Mouse (Mus musculus) heart, adult 2 months (tissue): Measurements from ENCODE around the gene Nceh1.
A peak's percentile ranks its signal among the peaks of the same experiment; 100 is the strongest.

Source experiments
- CTCF ChIP-seq: fragments of 200-600 bp; IDR thresholded peaks from 2 replicates; pipeline ENCODE4 v1.8.1; 2022; ENCODE audit warnings: antibody characterized with exemption, mild to moderate bottlenecking, moderate library complexity
- POLR2A ChIP-seq: fragments of 200-500 bp; IDR thresholded peaks from 2 replicates; pipeline ENCODE4 v1.6.1; 2011; ENCODE audit warnings: mild to moderate bottlenecking, low read depth, low read length, control low read depth; ENCODE audit not compliant: insufficient read depth

DNA sequence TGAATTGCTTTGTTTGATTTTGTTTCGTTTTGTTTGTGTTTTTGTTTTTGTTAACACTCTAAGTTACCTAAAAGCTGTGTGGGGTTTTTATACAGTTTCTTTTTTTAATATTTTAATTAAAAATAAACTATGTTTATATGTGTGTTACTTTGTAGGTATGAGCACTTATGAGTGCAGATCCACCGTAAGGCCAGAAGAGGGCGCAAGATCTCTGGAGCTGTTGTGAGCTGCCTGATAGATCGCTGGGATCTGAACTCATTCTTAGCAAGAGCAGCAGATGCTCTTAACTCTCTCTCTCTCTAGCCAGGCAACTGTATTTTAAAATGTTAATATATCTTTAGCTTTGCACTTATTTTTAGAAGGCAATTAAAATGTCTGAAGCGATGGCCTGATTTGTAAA is 101.5 kb downstream of the Nceh1 start:
- no peak for TF ChIP-seq POLR2A
- peak; percentile 49 for TF ChIP-seq CTCF
